Mouse (Mus musculus) common myeloid progenitor, adult 5-6 weeks (primary cell): Measurements from ENCODE around the gene Pigk. TPM values are rescaled to one million over a fixed set of nuclear protein-coding genes. Genes with fewer than 3 reads are reported as not detected.

ENCODE experiments used
- ATAC-seq: replicated peaks from 2 replicates; pipeline ENCODE4 v1.8.0; 2016; ENCODE audit warnings: low read depth, mild to moderate bottlenecking, moderate TSS enrichment, inconsistent platforms; ENCODE audit not compliant: poor library complexity, severe bottlenecking
- total RNA-seq: library from RNA; stranded (forward); fragments of 200-1000, 187-1606 nt; gene quantifications from 2 replicates; pipeline ENCODE4 v1.2.3, GENCODE M21; 2017

The Pigk gene
- total RNA-seq, 1 experiment from 2014 or later = 46.2 TPM

DNA sequence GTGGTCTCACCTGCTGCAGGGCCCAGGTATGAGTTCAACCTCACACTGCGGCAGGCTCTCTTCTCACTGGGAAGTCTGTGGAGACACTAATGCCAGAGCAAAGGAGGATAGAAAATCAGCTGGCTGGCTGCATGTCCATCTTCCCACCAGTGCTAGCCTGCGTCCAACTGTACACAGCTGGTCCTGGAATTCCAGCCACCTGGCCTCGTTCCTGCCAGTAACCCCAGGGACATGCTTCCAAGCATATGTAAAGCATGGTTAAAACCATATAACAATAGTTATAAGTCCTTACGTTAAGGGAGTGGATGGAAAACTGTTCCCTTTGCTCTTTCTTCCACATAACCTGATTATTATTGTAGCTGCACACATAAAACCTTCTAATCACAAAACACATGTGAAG lies 167.8 kb downstream of the Pigk start:
- no peak for ATAC-seq

DNA sequence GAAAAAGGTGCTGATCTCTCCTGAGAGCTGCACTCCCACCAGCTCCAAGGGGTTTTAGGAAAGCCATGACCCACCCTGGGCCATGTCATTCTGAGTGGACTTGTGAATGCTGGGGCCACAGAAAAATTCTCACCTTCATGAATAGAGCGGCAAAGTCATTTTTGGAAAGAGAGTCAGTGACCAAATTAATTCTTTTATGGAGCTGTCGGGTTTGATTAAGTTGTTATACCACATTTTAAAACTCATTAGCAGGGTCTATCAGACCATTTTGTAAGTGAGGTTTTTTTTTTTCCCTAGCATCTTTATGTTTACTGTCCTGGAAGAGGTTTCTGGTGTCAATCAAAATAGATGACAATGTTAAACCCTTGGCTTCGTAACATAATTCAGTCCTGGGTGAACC lies 169.7 kb downstream of the Pigk start:
- no peak for ATAC-seq

DNA sequence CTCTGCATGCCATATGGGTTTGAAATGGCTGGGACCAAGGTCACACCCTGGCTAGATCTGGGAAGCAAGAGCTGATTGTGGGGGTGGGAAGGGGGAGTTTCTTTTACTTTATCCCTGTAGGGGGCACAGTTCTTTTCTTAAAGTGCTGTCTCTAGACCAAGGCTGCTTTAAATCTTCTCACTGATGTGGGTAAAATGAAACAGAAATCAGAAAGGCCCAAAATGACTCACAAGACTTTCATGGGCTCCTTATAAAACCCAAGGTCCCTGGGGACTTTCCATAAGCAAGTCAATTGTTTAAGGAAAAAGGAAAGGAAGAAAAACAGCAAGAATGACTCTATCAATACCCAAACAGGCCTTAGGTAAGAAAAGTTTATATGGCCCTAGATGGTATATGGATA lies 172.8 kb downstream of the Pigk start:
- ATAC-seq = no peak

DNA sequence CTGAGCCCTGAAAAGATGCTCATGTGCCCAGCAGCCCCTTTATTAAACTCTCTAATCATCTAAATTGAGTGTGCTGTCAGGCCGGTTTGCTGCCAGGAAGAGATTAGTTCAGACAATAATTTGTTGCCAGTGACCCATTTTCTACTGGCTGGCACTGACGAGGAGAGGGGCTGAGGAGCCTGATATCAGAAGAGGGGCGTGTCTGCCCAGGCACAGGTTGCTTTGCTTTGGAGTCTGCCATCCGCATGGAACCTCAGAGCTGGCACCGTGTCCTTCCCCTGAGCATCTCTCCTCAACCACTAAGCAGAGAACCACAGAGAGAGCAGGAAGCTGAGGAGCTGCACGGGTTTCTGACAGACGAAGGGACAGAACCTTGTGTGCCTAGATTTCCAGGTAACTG lies 174.2 kb downstream of the Pigk start:
- peak; percentile 58; the same call in 1 of the 2 replicates for ATAC-seq

DNA sequence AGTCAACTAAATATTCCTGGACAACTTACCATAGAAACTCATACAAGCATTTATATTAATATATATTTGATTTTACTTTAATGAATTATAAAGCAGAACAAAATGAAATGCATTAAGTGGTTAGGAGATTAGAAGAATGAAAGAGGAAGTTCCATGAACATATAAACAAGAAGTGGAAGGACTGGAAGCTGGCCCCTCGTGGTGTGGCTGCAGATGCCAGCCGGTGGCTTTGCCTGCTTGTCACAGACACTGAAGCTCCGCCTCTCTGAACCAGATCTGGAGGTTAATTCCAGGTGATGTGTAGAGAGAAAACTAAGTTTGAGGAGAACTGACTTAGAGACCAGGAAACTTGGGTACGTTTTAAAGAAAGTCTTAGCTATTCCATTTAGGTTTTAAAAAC lies 181.0 kb downstream of the Pigk start:
- ATAC-seq = peak; percentile 99

DNA sequence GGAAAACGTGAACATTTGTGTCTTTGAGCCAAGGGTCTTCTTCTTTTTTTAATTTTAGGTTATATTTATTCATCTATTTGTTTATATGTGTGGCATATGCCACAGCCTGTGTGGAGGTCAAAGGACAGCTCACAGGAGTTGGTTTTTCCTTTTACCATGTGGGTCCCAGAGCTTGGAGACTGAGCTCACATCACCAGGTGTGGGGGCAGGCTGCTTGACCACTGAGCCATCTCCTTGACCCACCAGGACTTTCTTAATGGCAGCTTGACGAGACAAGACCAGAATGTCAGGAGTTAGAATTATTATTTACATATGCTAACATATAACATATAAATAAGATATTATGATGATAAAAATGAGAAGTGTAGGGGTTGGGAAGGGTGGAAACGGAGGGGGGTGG lies 182.2 kb downstream of the Pigk start:
- ATAC-seq = no peak

DNA sequence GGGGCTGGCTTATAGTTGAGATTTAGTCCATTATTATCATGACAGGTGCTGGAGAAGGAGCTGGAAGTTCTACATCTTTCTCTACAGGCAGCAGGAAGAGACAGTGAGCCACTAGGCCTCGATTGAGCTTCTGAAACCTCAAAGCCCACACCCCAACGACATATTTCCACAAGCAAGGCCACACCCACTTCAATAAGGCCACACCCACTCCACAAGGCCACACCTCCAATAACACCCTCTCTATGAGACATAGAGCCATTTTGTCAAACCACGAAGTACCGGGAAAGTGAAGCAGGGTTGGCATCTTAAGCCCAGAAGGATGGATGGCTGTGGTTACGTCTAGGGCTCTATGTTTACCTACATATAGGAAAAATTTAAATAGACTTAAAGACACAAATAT lies 183.3 kb downstream of the Pigk start:
- peak; percentile 23; the same call in 1 of the 2 replicates for ATAC-seq

DNA sequence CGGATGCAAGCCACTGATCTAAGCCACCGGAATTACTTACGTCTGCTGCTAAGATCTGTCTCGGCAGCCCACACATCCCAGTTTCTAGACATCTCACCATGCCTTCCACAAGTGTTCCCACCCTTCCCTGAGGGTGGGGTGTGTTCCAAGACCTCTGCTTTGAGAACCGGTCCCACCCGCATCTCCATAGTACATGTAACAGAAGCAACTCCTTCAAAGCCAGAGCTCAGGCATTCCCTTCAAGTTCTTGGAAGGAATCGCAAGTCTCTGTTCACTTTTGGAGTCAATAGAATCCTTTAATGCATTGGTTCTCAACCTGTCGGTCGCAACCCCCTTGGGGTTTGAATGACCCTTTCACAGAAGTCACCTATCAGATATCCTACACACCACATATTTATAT lies 185.0 kb downstream of the Pigk start:
- ATAC-seq = no peak

DNA sequence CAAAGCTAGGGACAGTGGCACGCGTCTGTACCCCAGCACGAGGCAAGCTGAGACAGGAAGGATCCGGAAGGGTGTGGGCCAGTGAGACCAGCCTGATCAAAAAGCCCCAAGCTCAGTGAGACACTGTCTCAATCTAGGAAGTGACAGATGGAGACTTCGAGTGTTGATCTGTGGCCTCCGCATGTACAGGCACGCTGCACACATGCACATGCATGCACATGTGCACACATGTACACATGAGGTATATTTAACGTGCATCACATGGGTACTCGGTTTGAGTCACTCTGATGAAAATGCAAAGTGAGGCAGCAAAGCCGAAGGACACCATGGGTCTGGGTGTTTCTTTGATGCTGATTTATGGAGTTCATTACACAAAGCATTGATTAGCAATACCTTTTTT lies 191.1 kb downstream of the Pigk start:
- ATAC-seq = no peak

DNA sequence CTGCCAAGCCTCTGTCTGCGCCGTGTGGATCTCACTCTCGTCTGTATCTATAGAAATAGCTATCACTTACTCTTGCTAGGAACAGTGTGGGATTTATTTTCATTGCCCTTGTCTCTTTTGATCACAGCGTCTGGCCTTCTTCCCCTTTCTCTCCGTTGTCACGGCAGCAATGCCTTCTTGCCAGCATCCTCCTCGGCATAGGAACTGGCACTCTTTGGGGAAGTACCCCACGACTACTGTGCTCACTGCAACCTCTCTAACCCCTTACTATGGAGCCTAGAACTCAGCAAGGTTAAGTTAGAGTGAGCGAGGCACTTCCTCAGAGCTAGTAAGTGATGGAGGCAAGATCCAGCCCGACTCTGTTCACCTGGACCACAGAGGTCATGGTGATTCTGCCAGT lies 191.9 kb downstream of the Pigk start:
- peak; percentile 91 for ATAC-seq

DNA sequence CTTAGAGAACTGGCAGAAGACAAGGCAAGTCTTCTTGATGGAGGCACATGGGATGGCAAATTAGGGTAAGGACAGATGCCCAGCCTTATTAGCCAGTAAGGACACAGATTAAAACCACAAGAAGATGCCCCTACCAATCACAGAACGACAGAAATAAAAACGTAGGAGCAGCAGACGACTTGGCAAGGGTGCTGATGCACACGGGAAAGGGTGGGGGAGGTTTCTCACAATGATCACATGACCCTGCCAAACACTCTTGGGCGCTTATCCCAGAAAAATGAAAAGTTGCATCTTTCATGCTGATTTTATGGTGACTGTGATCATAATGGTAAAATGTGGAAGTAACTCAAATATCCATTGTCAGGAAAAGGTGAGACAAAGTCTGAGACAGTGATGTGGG lies 193.2 kb downstream of the Pigk start:
- ATAC-seq = no peak

DNA sequence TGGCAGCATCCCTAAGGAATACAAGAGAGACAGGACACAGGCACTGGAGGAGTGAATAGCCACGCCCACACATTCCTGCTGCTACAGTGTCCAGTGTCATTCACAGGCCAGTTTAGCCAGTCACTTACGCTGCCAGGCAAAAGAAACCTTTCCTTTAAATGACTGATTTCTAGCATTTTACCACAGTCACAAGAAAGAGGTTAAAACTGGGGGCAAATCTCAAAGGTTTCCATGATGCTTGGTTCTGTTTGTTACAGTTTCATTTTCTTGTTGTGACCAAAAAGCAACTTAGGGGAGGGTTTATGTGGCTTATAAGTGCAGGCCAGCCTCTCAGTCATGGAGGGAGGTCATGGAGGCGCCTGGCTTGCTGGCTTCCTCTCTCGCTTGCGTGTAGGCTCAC lies 193.8 kb downstream of the Pigk start:
- no peak for ATAC-seq

DNA sequence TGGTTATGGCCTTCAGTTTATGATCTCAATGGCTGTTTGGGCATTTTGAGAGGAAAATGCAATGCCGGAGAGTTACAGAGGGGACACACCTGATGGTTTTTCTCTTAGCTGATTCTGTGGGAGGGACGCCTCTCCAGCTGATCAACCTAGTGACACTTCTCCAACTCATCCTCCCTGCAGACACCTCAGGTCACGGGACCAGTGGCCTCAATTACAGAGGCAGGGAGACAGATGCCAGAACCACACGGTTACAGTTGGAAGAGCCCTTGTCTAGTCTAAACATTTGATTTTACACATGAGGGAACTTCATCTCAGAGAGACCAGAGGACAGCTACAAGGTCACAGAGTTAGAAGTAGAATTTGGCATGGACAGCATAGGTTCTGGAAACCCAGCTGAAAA lies 197.7 kb downstream of the Pigk start:
- no peak for ATAC-seq

DNA sequence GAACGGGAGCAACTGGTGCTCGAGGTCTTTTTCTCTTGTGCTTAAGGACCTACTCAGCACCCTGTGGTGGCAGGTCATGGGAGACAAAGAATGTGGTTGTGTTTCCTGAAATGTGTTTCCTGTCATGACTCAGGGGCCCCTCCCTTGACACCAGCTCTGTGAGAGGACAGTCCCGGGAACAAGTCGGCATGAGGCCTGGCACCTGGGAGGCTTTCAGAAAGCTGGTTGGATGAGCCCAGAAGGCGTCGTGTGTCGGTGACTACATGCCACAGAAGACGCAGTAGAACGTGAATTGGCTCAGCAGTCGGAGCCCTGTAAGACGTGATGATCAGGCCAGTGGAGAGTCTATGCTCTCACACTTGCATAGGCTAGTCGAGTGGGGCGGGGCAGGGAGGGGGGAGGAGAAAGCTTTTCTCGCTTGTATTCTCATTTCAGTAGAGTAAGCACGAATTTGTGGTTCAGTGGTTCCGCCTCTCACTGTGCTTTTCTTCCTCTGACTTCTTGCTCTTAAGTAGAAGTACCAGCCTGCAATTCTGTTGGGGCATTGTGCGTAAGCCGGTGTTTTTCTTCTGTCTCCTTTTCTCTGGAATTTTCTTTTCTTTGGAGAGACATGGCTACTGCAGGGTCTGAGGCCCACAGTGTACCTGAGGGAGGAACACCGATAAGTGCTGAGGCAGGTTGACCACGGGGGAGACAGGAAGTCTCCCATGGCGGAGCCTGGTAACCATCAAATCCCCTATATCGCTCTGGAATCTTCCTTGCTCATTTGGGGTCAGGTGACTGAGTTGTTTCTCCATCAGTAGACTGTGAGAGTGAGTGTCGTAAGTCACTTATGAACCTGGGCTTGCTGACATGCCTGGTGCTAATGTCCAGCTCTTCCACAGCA lies 198.6 kb downstream of the Pigk start:
- ATAC-seq = peak; percentile 92

DNA sequence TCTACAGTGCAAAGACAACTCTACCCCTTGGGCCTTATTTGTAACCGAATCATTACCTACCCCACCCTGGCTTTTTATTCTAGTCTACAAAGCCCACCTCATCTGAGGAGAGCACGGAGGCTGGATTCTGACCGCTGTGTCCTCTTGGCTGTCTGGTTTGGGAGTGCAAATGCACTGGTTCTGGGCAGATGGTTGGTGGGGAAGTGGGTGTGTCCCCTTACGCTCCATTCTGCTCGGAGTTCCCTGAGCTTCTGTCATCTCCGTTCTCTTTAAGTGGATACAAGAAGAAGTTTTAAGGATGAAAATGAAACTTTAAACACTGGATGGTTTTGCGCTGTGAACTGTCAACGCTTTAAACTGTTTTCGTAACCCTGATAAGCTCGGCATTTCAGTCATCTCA lies 199.2 kb downstream of the Pigk start:
- ATAC-seq = no peak

DNA sequence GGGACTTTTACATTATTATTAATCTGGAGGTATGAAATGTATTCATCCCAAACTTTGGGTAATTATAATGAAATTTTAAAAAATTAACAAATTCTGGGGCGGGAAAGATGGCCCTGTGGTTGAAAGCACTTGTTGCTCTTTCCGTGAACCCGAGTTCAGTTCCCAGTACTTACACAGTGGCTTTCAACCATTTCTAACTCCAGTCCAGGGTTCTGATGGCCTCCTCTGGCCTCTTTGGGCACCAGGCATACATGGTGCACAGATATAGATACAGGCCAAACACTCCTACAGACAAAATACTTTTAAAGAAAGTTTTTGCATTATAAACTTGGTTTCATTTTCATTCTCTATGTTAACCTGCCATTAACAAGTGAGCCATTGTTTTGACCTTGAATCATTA lies 199.7 kb downstream of the Pigk start:
- no peak for ATAC-seq

DNA sequence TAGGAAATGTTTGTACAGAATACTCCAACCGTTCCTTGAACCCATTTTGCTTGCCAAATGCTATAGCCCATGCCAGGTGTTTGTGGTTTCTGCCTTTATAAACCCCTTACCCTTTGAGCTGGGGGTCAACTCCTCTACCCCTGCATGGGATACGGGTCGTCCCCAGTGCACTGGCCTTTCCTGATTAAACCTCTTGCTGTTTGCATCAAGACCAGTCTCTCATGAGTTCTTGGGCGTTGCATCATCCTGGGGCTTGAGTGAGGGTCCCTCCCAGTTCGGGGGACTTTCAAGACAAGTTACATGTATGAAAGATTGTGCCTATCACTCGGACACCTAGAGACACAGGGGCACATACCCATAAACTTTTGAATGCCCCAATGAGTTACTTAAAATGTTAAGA lies 200.5 kb downstream of the Pigk start:
- no peak for ATAC-seq

DNA sequence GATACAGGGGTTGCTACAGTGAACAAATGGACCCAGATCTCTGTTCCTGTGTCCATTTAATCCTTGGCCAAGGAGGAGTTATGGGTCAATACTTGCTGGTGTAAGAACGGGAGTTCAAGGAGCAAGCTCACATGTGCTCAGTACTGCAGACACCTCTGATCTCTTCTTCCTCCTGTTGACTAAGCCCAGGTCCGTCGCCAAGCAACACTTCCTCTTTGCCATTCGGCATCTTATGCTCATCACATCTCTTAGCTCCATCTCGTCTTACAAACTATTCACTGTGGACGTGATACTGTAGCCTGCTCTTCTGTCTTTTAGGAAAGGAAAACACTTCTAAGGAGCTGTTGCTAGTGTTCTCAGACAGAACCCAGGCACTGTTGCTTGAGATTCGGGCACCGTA lies 203.7 kb downstream of the Pigk start:
- ATAC-seq = 0 out of 2 replicates have a peak, but pooled peaks have one; percentile 17

DNA sequence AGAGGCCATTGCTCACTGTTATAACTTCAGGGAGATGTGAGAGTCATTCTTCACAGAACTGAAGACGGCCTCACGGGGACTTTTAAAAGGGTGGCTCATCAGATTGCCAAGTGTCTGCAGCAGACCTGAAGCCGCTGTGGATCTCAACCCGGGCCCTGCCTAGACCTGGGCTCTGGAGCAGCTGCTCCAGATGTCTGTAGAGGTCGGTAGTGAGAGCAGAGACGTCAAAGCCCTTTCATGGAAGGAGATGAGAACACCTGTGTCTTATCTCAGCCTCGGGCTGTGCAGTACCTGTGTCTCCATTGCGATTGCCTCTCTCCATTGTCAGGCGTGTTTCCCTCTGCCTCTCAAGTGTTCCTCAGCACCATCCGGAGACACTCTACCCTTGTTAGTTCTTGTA lies 205.2 kb downstream of the Pigk start:
- no peak for ATAC-seq

DNA sequence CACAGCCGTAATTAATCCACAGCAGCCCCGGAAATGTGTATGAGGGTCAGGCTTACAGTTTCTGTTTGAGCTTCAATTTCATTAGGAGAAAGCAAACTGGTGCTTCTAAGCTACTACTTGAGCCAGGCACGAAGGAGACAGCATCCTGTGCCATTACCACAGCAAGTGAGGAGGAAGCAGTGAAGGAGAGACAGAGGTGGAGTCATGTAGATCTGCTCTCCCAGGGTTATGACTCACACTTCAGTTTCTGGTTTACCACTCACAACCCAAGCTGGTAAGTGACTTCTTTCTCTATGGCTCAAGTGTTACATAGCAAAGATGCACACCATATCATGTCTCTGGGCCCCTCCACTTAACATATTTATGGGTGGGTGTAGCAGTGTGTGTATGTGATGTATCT lies 206.5 kb downstream of the Pigk start:
- peak; percentile 87 for ATAC-seq

DNA sequence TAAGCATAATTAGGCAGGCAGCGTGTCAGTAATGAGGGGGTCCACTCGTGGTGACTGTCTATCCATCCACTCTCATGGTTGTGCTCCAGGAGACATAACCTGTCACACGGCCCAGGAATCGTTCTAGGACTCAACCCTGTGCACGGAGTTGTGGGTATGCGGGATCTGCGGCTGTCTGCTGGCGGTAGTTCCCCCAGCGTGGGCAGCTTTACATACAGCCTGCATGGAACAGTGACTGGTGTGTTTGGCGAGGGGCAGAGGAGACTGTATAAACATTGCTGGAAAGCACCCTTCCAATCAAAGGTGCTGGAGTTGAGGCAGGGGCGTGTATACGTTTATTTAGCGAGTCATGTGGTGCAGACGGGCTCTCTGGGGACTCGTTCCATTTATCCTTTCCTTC lies 209.6 kb downstream of the Pigk start:
- ATAC-seq = no peak

DNA sequence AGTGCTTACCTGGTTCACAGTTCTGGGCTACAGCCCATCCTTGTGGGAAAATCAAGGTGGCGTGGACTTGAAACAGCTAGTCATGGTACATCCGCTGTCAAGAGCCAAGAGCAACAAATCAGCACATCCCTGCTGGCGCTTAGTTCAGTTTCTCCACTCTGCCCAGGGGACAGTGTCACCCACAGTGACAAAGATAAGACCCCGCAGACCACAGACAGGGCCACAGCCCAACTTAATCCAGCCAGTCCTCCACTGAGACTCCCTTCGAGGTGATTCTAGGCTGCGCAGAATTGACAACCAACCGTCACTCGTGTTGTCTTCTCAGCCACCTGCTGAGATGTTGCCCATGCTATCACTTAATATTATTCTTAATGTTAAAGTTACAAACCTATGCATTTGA lies 211.5 kb downstream of the Pigk start:
- peak; percentile 71 for ATAC-seq
